ENCODE assay signal across 9 mouse cellular contexts in genomic region chr14:29720334-29720911, GRCm38 (mm10). TPM values are rescaled to one million over a fixed set of nuclear protein-coding genes. Genes with fewer than 3 reads are reported as not detected.
DNase-seq lines count a peak whose midpoint lies in the region; ATAC-seq lines count a peak whose summit lies in the region.
"Had no signal": no experiment of that assay in that cellular context is flagged by ENCODE, and none has a peak within 500 bp of the region (broad histone marks: within the 10 kb centered on the region; RNA-seq: fewer than 3 reads in every experiment).

No protein-coding gene starts in this region.

- intact Hi-C loops in heart, postnatal 14 days (cut with DNase I) = loop anchor here (5.0 kb wide), 1 partner anchor 217 kb away; no protein-coding TSS in a partner anchor

- no peak for DNase-seq in heart, postnatal 14 days
- DNase-seq in ZHBTc4 (ENCODE audit: low read depth, low spot score) = peak; percentile 3
- DNase-seq in embryonic facial prominence, embryonic 14.5 days (ENCODE audit: low spot score) = peak; percentile 7
- no peak for DNase-seq in adrenal gland, postnatal 25 days
- no peak for DNase-seq in right cerebral cortex, adult 2 months (ENCODE audit: low spot score in 2 of 2)
- DNase-seq: thymus, postnatal 14 days had no signal

- ATAC-seq in heart, embryonic 12.5 days (ENCODE audit: insufficient number of reproducible peaks, low FRiP score) = no peak
- no peak for ATAC-seq in embryonic facial prominence, embryonic 14.5 days (ENCODE audit: low read depth)
- ATAC-seq in limb, embryonic 12.5 days (ENCODE audit: insufficient number of reproducible peaks, insufficient read depth, low FRiP score, low TSS enrichment, low read depth) = no peak
- no peak for ATAC-seq in megakaryocyte, adult 5-6 weeks (ENCODE audit: poor library complexity, severe bottlenecking)

- 2% methylated on average over 17 of the region's 17 CpGs for WGBS in heart, embryonic 12.5 days
- 3% methylated on average over 17 of the region's 17 CpGs for WGBS in embryonic facial prominence, embryonic 14.5 days
- WGBS in limb, embryonic 12.5 days = 4% methylated on average over 17 of the region's 17 CpGs

- peak overlapping the region; percentile 69 for H3K4me3 ChIP-seq in heart, embryonic 12.5 days
- peak overlapping the region; percentile 75 for H3K4me3 ChIP-seq in embryonic facial prominence, embryonic 14.5 days (ENCODE audit: low read depth, low read length)
- H3K4me3 ChIP-seq in limb, embryonic 12.5 days (replicated peaks) = no peak overlapping the region

- peaks cover 76% of the 10 kb centered on the region for H3K27me3 ChIP-seq in heart, embryonic 12.5 days (replicated peaks)
- H3K27me3 ChIP-seq in embryonic facial prominence, embryonic 14.5 days (replicated peaks; ENCODE audit: control insufficient read depth, insufficient read depth, low read length) = peaks cover 58% of the 10 kb centered on the region
- H3K27me3 ChIP-seq in limb, embryonic 12.5 days = peaks cover 82% of the 10 kb centered on the region

- H3K36me3 ChIP-seq in heart, embryonic 12.5 days = no peaks in the 10 kb centered on the region
- H3K36me3 ChIP-seq in embryonic facial prominence, embryonic 14.5 days (ENCODE audit: control insufficient read depth, insufficient read depth, low read length) = no peaks in the 10 kb centered on the region
- H3K36me3 ChIP-seq in limb, embryonic 12.5 days = no peaks in the 10 kb centered on the region

- no peak overlapping the region for H3K27ac ChIP-seq in heart, embryonic 12.5 days (ENCODE audit: poor library complexity, severe bottlenecking)
- no peak overlapping the region for H3K27ac ChIP-seq in embryonic facial prominence, embryonic 14.5 days (replicated peaks; ENCODE audit: low read depth, low read length)
- H3K27ac ChIP-seq in limb, embryonic 12.5 days = no peak overlapping the region

- no peaks in the 10 kb centered on the region for H3K9me3 ChIP-seq in heart, embryonic 12.5 days (replicated peaks)
- no peaks in the 10 kb centered on the region for H3K9me3 ChIP-seq in embryonic facial prominence, embryonic 14.5 days (ENCODE audit: control insufficient read depth, low read length)
- no peaks in the 10 kb centered on the region for H3K9me3 ChIP-seq in limb, embryonic 12.5 days

- H3K9ac ChIP-seq in heart, embryonic 12.5 days = no peak overlapping the region
- peak overlapping the region; percentile 77 for H3K9ac ChIP-seq in embryonic facial prominence, embryonic 14.5 days (ENCODE audit: low read depth, low read length)
- no peak overlapping the region for H3K9ac ChIP-seq in limb, embryonic 12.5 days (replicated peaks)

- H3K4me1 ChIP-seq in heart, embryonic 12.5 days (replicated peaks) = peaks cover 23% of the 10 kb centered on the region
- H3K4me1 ChIP-seq in embryonic facial prominence, embryonic 14.5 days (ENCODE audit: control insufficient read depth, insufficient read depth, low read length) = peaks cover 5% of the 10 kb centered on the region; the same call in 1 of the 2 replicates
- peaks cover 22% of the 10 kb centered on the region for H3K4me1 ChIP-seq in limb, embryonic 12.5 days (replicated peaks)

- H3K4me2 ChIP-seq in heart, embryonic 12.5 days = peak overlapping the region; percentile 100
- peak overlapping the region; percentile 98 for H3K4me2 ChIP-seq in embryonic facial prominence, embryonic 14.5 days (ENCODE audit: low read depth, low read length)
- peak overlapping the region; percentile 98; the same call in 1 of the 2 replicates for H3K4me2 ChIP-seq in limb, embryonic 12.5 days

RNA-seq across cellular contexts. Expression of gene Cacna2d3, which starts 1.2 kb away (rescaled TPM):
- polyA plus RNA-seq in heart, embryonic 12.5 days (2016; fragmentation: Nextera tagmentation; extraction: Ambion mirVana) = 0.85 and 1.3 TPM in 2 replicates
- under 1 TPM; 0.07 to 0.17 TPM for total RNA-seq in heart, postnatal 14 days (2021)
- polyA plus RNA-seq in embryonic facial prominence, embryonic 14.5 days (2014; fragmentation: Nextera tagmentation; extraction: Ambion mirVana) = 16.4 and 19.6 TPM in 2 replicates
- polyA plus RNA-seq in limb, embryonic 12.5 days (2016; fragmentation: Nextera tagmentation; extraction: Ambion mirVana) = 2.8 and 3.3 TPM in 2 replicates
- total RNA-seq in adrenal gland, postnatal 25 days (2021) = 3.7 and 6.0 TPM in 2 replicates
- total RNA-seq in megakaryocyte, adult 5-6 weeks (2015) = not detected in 2 replicates
- total RNA-seq in megakaryocyte, adult 5-6 weeks (2017) = not detected in 2 replicates

Comparison
In these comparisons a context has a peak if more than half of its experiments do, and no peak if none do; other contexts are left out.
1. DNase-seq: peak in ZHBTc4 (single experiment) and embryonic facial prominence, embryonic 14.5 days (single experiment); none in heart, postnatal 14 days (0 of 2), adrenal gland, postnatal 25 days (single experiment) and right cerebral cortex, adult 2 months (0 of 2).
2. Peak in every context shown above with its lines, with median percentiles within 50 percentile points of each other: H3K4me2 ChIP-seq.